Mouse (Mus musculus) gastrocnemius, adult 18-20 months (tissue): ENCODE results near the gene Kirrel. TPM values are rescaled to one million over a fixed set of nuclear protein-coding genes. Genes with fewer than 3 reads are reported as not detected.
"Not testable (repeated sequence)": the region's sequence is repeated elsewhere in the genome, so short reads cannot be mapped to it uniquely, and the experiment has no call there.

Source experiments
- DNase-seq: peaks from one replicate; pipeline ENCODE4 v3.0.0; 2021; ENCODE audit warnings: low spot score
- total RNA-seq, 2 experiments: library from RNA; stranded (reverse); gene quantifications; 2 replicates each; pipeline ENCODE4 v1.2.3; 2021

The Kirrel gene
- total RNA-seq, 2 experiments from 2014 or later, result 2.7 to 4.9 TPM

DNA sequence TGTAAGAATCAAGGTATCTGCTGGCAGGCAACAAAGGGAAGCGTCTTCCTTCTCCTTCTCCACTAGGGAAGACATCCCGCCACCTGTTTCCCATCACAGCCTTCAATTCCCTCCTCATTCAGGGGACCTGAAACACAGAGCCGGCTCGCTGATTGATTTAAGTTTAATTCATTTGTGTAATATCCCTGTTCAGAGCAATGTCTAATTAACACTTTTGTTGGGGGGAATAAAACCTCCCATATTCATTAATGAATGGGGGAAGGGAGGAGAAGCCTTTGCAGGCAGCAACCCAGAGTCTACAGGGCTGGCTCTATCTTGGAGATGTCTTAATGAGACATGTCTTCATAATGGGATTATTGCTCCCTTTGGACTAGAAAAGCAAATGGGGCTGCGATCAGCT is 34.3 kb downstream of the Kirrel start:
- no peak for DNase-seq

DNA sequence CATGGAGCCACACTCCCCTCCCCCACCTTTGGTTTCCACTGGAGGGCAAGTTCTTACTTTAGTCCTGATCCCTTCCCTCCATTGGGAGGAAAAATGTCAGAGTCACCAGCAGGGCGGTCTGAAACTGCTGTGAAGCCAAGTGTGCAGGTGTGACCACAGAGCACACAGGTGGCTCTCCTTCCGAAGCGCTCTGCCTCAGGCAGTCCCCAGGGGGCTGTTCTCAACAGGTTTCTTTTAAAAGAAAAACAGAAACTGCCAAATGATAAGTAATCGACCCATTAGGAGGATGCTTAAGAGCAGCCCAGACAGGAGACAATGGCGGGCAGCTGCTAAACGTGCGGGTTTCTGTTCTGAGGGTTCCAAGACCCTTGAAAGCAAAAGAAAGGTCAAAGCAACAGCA is 37.8 kb downstream of the Kirrel start:
- no peak for DNase-seq

DNA sequence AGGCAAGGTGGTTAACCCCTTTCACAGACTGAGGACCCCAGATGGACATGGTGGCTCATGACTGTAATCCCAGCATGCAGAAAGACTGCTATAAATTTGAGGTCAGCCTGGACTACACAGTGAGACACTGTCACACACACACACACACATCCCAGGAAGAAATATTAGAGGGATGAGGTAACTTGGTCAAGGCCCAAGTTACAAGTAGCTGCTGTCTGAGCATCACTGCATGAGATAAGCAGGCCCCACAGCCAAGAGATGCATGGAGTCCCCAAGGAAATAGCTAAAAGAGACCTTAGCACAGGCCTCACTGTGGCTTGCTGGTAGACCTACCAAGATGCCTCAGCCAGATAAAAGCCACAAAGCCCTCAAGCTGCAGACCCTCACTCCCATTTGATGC is 39.6 kb downstream of the Kirrel start:
- DNase-seq, result no peak

DNA sequence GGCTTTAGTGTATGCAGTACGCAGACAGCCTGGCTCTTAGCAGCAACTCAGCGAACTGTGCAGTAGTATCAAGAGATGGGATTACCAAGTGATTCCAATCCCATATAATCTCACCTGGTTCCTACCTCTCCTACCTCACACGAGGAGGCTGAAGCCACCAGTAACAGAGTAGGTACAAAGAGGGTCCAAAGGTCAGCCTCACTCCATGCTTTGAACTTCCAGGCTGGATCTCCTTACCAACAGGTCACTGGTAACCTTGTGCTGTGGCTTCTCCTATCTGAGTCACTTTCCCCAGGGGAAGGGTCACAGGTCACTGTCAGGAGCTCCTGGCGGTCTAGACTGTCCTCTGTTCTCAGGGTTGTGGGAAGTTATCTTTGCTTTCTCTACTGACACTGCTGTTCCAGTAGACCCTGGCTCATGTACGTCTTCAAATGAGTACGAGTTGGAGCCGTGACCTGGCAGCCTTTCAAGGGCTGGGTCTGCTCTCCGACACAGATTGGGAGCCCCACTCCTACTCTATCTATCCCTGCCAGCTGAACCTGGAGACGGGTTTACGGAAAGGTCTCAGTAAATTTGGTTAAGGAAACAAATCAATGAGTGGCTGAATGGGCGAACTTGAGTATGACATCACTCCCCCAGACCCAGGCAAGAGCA is 42.7 kb downstream of the Kirrel start:
- no peak for DNase-seq

DNA sequence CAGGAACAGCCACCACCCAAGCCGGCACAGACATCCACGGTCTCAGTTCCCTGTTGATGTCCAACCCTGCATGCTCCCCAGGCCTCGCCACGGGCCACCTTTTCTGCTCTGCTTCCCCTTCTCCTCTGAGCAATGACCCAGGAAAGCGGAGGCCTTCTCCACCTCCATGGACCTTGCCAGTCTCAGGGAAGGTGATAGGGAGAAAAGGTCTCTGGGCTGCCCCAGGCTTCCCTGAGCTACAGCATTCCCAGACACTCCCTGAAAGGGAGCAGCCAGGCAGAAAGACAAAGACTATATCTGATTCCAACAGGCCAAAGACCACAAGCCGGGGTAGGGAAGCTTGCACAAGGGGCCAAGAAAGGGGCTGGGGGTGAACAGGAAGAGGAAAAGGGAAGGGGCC is 43.6 kb downstream of the Kirrel start:
- no peak for DNase-seq

DNA sequence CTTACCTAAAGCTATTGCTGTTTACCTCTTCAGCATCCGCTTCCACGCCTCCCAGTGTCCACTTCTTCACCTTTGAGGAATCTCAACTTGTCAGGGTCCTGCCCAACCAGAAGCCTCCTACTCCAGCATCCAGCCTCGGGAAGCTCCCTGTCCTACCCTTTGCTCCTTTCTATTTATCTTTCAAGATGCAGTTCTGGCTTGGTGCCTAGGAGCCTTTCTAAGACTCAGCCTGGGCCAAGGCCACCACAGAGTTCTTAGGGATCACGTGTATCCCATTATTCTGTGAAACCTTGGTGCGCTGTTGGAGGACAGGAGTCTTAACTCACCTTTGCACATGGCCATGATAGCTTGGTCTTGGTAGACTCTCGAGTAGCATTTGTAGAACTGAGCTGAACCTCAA is 50.8 kb downstream of the Kirrel start:
- DNase-seq, result no peak

DNA sequence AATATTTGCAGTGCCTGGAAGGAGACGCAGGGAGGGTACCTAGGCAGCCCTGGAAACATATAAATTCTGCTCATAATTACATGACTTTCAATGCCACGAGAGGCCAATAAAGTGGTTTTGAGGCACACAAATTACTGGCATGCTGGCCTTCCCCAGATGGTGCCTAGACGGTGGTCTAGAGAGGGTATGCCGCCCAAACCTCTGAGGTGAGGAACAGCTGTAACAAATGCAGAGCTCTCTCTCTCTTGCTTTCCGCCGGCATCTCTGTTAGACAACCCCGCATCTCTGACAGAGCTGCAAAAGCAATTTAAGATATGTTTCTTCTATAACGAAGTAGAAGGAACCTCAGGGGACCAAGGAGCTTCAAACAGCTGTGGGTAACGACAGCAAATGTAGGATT is 56.3 kb downstream of the Kirrel start:
- DNase-seq, result no peak

DNA sequence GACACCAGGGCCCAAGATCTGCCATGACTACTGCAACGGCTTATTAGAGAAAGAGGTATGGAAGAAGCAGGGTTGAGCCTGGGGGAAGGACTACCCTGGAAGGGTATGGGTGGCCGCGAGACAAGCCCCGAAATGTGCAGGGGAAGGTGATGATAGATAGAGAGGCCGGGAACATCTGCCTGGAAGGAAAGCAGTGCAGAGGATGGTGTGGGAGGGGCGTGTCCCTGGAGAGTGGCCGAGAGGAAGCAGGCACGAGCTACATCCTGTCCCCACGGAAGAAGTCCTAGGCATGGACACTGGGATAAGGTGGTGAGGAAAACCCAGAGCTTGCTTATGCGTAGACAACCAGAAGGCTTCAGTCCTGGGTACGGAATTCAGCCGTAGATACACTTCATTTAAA is 56.9 kb downstream of the Kirrel start:
- no peak for DNase-seq

DNA sequence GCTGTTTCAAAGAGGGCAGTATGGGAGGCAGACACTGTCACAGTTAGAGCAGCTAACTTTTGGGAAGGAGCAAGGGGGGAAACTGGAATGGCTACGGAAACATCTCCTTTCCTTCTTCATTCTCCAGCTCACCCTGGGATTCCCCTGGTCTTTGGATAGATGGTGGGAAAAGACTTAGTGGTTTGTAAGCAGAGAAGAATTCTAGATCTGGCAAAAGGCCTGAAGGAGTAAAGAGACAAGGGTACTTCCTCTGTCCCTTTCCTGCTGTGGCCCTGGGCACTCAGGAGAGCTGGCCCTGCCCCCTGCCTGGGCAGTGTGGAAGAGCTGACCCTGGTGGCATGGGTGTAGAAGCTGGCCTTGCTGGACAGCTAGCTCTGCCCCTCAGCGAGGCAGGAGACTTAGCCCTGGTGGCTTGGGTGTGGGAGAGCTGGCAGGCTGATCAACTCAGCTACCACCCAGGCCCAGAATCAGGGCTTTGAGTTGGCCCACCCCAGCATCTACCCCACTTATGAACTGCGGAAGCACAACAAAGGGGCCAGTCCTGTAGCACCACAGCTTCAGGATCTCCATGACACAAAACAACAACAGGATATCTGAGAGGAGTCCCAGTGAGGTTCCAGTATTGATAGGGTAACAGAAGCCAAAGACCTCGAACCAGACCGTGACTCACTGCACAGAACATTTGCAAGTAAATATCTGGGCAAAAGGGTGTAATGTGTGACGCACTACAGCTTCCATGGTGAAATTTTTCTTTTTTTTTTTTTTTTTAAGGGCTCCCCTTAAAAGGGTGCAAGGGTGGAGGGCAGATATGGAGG is 58.6 kb downstream of the Kirrel start:
- DNase-seq, result no peak

DNA sequence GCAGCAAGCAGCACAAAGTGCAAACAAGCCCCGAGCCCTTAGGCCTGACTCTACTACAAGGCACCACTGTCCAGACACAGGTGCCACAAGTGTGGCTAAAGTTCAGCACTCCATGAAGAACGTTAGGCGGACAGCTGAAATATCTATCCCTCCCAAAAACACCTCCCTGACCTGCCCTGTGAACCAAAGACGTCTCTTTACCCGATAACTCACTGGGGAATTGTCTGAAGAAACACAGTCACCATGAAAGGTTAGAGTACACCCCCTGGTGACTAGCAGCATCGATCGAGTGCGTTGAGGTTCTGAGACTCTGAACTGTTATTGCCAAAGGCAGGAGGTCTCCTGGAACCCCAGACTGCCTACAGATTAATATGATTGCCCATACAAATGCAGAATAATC is 59.3 kb downstream of the Kirrel start:
- no peak for DNase-seq

DNA sequence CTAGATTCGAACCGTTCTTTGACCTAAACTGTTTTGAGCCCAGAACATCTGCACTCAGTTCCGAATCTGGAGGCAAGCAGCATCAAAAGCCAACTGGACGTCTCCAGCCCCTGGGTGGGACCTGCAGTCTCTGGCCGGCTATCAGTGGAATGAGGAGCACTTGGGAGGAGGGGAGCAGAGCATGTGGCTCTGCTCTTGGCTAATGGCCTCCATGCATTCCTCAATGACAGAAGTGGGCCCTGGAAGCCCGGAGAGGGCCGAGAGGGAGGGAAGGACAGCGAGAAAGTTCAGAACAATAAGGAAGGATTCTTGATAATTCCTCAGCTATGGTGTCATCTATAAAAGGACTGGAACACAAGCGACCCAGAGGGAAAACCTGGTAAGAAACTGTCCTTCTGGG is 59.7 kb downstream of the Kirrel start:
- DNase-seq, result peak; percentile 63

DNA sequence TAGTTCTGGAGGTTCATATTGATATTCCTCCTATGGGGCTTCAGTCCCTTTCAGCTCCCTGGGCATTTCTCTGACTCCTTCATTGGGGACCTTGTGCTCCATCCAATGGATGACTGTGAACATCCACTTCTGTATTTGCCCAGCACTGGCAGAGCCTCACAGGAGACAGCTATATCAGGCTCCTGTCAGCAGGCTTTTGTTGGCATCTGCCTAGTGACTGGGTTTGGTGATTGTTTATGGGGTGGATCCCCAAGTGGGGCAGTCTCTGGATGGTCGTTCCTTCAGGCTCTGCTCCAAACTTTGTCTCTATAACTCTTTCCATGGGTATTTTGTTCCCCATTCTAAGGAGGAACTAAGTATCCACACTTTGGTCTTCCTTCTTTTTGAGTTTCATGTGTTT is 60.7 kb downstream of the Kirrel start:
- not testable (repeated sequence) for DNase-seq

DNA sequence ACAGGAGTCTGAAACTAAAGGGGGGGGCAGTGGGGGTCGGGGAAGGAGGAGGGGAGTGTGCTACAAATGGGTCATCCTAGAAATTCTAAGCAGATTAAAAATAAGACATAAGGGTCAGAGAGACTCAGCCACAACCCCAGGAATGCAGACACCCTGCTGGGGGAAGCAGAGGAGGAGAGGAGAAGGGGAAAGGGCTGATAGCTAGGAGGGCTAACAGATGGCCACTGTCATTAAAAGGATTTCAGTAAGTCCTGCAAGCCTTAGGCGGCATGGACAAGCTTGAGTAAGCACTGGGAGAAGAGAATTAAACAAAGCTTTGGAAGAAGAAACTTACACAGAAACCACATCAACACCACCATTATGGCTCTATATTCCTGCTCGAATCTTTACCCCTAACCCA is 62.3 kb downstream of the Kirrel start:
- no peak for DNase-seq

DNA sequence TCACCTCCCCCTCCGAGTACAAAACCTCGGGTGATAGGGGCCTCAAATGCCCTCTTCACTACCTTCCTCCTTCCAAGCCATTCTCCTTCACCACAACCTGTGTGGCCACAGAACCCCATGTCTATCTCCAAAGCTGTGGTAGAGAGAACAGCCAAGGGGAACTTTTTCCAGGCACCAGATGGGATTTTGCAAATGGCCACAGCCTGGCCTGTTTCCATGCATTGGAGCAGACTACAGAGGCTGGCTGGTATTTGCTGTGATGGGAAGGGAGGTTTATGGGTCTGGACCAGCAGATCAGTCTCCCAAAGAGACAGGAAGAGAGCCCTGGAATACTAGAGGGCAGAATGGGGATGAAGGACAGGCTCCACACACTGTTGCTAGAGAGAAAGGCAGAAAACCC is 69.7 kb downstream of the Kirrel start:
- no peak for DNase-seq

DNA sequence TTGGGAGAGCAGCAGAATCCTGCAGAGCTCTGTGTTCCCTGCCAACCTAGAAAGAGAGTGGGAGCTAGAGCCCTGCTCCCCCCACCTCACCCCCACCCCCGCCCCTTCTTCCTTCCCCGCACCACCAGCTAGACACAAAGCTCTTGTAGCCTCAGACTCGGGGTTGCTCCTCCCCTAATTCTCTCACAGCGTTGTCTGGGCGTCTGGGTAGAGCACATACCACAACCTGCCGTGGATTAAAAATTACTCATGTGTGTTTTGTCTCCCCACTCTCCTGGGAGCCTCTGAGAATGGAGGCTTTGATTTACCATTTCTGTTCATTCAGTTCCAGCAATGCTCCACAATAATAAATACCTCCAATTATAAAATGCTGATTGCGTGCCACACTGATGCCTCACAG is 72.2 kb downstream of the Kirrel start:
- no peak for DNase-seq

DNA sequence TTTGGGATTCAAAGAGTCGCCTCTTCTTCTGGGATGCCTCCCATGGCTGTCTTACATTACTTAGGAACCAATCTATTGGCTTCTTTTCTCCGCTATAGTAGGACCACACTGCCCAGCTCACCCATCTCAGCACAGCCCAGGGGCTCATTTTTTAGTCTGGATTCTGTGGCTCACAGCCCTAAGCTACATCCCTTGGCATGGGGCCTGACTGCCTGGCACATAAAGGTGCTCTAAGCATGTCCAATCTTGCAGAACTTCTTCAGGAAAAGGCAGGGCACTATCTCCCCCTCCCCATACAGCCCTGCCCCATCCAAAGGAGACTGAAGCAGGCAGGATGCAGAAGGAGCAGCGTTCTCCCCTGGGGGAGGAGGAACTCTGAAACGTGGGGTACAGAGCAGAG is 73.6 kb downstream of the Kirrel start:
- DNase-seq, result no peak

DNA sequence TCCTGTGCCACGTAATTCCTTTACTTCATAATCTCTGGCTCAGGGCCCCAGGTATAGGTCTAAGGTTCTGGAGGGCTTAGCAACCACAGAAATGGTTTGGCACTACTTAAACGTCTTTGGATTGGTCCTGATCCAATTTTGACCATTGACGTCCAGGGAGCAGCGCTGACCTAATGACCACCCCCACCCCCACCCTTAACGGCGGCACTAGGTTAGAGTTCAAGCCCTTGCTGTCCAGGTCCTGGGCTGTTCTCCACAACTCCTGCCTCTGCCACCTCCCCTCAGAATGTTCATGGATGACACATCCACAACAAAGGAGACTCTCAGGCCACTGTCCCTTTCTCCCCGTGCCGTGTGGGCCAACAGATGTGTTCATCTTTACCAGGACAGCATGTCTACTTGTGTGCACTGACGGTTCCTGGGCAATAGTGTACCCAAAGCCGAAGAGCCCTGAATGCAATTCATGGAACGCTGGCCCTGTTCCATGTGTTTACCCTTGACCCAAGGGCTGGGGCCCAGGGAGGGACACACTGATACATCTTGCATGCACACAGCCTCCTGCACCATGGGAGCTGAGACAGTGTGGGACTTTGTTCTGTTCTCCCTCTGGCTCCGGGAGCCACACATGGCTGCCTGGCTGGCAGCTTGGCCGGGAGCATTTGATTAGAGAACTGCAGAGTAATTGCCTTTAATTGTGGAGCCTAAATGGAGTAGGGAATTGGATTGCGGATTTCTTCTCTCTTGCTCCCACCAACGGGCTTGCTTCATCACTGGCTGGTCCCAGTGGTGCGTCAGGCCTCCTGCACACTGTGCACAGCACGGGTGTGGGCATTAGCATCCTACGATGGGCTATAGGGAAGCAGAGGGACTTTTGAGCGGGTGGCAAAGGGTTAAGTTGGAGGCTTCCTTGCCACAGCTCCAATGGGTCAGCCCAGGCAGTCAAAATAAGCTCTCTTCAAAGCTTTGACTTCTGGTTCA is 76.3 kb downstream of the Kirrel start:
- no peak for DNase-seq

DNA sequence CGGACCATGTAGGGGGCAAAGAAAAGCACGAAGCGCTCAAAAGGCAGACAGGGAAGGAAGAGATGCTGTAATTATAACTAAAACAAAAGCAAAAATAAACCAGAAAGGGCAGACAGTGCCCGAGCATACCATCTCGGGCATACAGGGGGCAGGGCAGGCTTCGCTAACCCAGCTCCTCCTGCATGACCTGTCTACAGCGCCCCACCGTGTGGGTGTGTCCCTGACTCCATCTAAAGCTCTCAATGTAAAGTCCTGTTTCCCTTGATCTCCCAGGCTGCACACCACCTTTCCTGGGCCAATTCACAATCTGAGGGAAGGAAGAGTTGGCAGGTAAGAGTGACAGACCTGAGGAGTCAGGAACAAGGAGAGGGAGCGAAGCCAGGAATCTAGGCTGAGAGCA is 77.3 kb downstream of the Kirrel start:
- no peak for DNase-seq

DNA sequence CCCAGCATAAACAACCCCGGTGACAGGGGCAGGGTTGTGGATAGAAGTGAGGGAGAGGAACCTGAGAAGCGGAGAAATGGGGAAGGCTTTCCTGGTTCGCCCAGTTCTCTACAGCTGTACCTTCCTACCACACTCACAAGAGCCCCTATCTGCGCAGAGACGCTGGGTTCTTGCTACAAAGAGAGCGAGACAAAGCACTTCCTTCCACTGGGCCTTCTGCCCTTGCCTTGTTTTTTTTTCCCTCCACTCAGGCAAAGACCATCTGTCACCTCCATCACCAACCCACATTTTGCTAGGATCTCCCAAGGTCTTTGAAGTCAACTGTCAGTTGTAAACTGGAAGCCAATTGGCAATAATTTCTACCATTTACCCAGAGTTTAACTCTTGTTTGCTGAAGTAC is 80.8 kb downstream of the Kirrel start:
- DNase-seq, result no peak

DNA sequence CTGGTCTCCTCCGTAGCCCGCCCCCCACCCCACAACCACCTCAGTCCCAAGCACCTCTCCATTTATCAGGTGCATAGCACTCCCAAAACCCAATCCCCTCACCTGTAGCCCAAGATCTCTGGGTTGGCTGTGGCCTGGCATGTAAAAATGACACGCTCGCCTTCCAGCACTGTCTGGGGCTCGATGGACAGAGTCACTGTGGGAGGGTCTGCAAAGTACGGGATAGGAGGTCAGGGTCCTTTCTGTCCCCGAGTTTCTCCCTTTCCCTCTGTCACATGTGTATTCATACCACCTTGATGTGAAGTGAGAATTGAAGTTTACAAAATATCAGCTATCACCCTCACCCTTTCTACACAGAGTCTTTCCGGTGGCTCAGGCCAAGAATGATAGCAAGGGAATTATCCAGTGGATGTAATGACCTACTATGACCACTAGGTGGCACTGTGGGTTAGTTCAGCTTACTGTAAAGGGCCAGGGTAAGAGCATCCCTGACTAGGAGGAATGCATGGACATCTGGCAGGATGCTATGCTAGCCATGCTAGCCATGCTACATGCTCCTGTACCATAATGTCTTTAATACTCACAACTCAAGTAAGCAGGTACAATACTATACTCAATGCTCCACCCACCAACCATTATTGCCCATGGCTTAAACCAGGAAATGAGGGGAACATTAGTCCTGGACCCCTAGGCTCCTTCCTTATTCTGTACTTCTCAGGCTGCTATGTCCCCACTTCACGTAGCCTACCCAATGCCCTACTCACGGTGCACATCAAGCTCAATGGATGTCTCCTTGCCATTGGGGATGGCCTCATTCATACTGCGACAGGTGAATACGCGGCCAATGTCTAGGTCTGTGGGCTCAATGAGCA is 84.6 kb downstream of the Kirrel start:
- peak; percentile 75 for DNase-seq

DNA sequence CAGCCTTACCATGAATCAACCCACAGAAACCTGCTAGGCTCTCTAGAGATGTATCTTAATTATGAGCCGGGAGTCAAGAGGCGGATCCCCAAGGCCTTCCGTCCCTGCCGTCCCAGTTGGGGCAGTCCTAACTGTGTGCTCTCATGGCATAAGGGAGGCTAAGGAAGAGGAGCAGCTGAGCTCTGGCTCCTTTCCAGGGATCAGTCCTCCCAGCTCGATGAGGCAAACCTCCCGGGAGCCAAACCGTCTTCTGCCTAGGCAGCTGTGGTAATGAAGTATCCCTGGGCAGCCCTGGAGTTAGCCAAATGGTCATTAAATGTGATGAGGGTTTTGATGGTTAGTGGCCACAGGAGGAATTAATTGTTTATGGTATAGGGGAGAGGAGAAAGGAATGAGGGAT is 87.4 kb downstream of the Kirrel start:
- peak; percentile 46 for DNase-seq
